Mouse (Mus musculus): Measurements from ENCODE around the gene Brd2. TPM values are rescaled to one million over a fixed set of nuclear protein-coding genes. Genes with fewer than 3 reads are reported as not detected.

The Brd2 gene
- polyA plus RNA-seq, 1 experiment from 2014 or later: 144 TPM

- H3K4me1 ChIP-seq (replicated peaks; ENCODE audit: control insufficient read depth, insufficient read depth, low read length): no peaks in the 10 kb centered on the region
- H3K9me3 ChIP-seq (ENCODE audit: control insufficient read depth, low read length): no peaks in the 10 kb centered on the region
- peak; percentile 71 for ATAC-seq (replicated peaks; ENCODE audit: low FRiP score, low TSS enrichment, low read depth)
- no peaks in the 10 kb centered on the region for H3K36me3 ChIP-seq (ENCODE audit: control insufficient read depth, insufficient read depth, low read length)
- H3K9ac ChIP-seq (ENCODE audit: low read length): no peak overlapping the region
- H3K4me3 ChIP-seq (ENCODE audit: low read depth, low read length): no peak overlapping the region
- no peak overlapping the region for H3K27ac ChIP-seq (ENCODE audit: low read depth)
- 27% methylated on average over 7 of the region's 7 CpGs for WGBS
- no peaks in the 10 kb centered on the region for H3K27me3 ChIP-seq (replicated peaks; ENCODE audit: control insufficient read depth, insufficient read depth, low read length)
- peak; percentile 80 for DNase-seq (ENCODE audit: low spot score)
- H3K4me2 ChIP-seq (ENCODE audit: low read length): peak overlapping the region; percentile 26; the same call in 1 of the 2 replicates
Measured at GRCm38 (mm10) chr17:34093199-34093874, 29.1 kb downstream of the Brd2 start.

- no peaks in the 10 kb centered on the region for H3K27me3 ChIP-seq (replicated peaks; ENCODE audit: control insufficient read depth, insufficient read depth, low read length)
- no peaks in the 10 kb centered on the region for H3K4me1 ChIP-seq (replicated peaks; ENCODE audit: control insufficient read depth, insufficient read depth, low read length)
- no peak within 1 kb of the TSS for H3K4me3 ChIP-seq (ENCODE audit: low read depth, low read length)
- no peak for ATAC-seq (replicated peaks; ENCODE audit: low FRiP score, low TSS enrichment, low read depth)
- no peak within 1 kb of the TSS for H3K4me2 ChIP-seq (ENCODE audit: low read length)
- no peaks in the 10 kb centered on the region for H3K9me3 ChIP-seq (ENCODE audit: control insufficient read depth, low read length)
- no peaks in the 10 kb centered on the region for H3K36me3 ChIP-seq (ENCODE audit: control insufficient read depth, insufficient read depth, low read length)
- H3K27ac ChIP-seq (ENCODE audit: low read depth): 0 out of 2 replicates have a peak within 1 kb of the TSS, but pooled peaks have one; percentile 2
- H3K9ac ChIP-seq (ENCODE audit: low read length): no peak within 1 kb of the TSS
- DNase-seq (ENCODE audit: low spot score): no peak
- WGBS: 33% methylated on average over 11 of the region's 11 CpGs
Measured at GRCm38 (mm10) chr17:34092197-34092875, 30.1 kb downstream of the Brd2 start, which contains the start of gene H2-Oa. TSS of gene H2-Oa (plus strand) at chr17:34092340.

GRCm38 (mm10) chr17:34090923-34091322 lies 31.5 kb downstream of the Brd2 start:
- DNase-seq (ENCODE audit: low spot score) (no peak), ATAC-seq (replicated peaks; ENCODE audit: low FRiP score, low TSS enrichment, low read depth) (no peak)
- Histone ChIP-seq H3K9me3 (ENCODE audit: control insufficient read depth, low read length) (no peaks in the 10 kb centered on the region), H3K27ac (ENCODE audit: low read depth) (no peak overlapping the region), H3K4me3 (ENCODE audit: low read depth, low read length) (no peak overlapping the region), H3K36me3 (ENCODE audit: control insufficient read depth, insufficient read depth, low read length) (no peaks in the 10 kb centered on the region), H3K9ac (ENCODE audit: low read length) (no peak overlapping the region), H3K4me1 (replicated peaks; ENCODE audit: control insufficient read depth, insufficient read depth, low read length) (no peaks in the 10 kb centered on the region), H3K4me2 (ENCODE audit: low read length) (no peak overlapping the region), H3K27me3 (replicated peaks; ENCODE audit: control insufficient read depth, insufficient read depth, low read length) (no peaks in the 10 kb centered on the region)
- 60% methylated on average over 7 of the region's 7 CpGs for WGBS

DNA sequence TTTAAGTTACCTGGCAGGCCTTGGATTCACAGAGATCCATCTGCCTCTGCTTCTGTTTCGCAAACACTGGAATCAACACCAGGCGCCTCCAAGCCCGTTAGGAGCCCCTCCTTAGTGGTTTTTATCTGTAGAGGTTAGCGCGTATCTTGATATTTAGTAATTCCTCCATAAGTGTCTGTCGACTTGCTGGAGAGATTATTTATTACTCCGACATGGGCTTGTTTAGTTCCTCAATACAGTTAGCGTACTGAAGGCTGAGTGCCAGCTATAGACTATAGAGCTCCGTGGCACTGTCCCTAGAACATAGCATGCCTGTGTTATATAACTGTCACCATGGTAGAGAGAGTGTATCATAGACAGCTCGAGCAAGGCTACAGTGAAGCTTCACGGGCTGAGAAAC lies 34.3 kb downstream of the Brd2 start:
- no peaks in the 10 kb centered on the region for H3K4me1 ChIP-seq (replicated peaks; ENCODE audit: control insufficient read depth, insufficient read depth, low read length)
- H3K9me3 ChIP-seq (ENCODE audit: control insufficient read depth, low read length): no peaks in the 10 kb centered on the region
- H3K36me3 ChIP-seq (ENCODE audit: control insufficient read depth, insufficient read depth, low read length): no peaks in the 10 kb centered on the region
- H3K4me3 ChIP-seq (ENCODE audit: low read depth, low read length): no peak overlapping the region
- DNase-seq (ENCODE audit: low spot score): no peak
- no peak overlapping the region for H3K27ac ChIP-seq (ENCODE audit: low read depth)
- H3K9ac ChIP-seq (ENCODE audit: low read length): no peak overlapping the region
- H3K27me3 ChIP-seq (replicated peaks; ENCODE audit: control insufficient read depth, insufficient read depth, low read length): no peaks in the 10 kb centered on the region
- WGBS: 54% methylated on average over 11 of the region's 11 CpGs
- no peak for ATAC-seq (replicated peaks; ENCODE audit: low FRiP score, low TSS enrichment, low read depth)
- no peak overlapping the region for H3K4me2 ChIP-seq (ENCODE audit: low read length)

GRCm38 (mm10) chr17:34087386-34087785 lies 35.0 kb downstream of the Brd2 start:
- no peaks in the 10 kb centered on the region for H3K9me3 ChIP-seq (ENCODE audit: control insufficient read depth, low read length)
- WGBS: 56% methylated on average over 2 of the region's 2 CpGs
- H3K27me3 ChIP-seq (replicated peaks; ENCODE audit: control insufficient read depth, insufficient read depth, low read length): no peaks in the 10 kb centered on the region
- no peak overlapping the region for H3K4me3 ChIP-seq (ENCODE audit: low read depth, low read length)
- H3K9ac ChIP-seq (ENCODE audit: low read length): no peak overlapping the region
- no peaks in the 10 kb centered on the region for H3K36me3 ChIP-seq (ENCODE audit: control insufficient read depth, insufficient read depth, low read length)
- H3K4me2 ChIP-seq (ENCODE audit: low read length): no peak overlapping the region
- ATAC-seq (replicated peaks; ENCODE audit: low FRiP score, low TSS enrichment, low read depth) (no peak), DNase-seq (ENCODE audit: low spot score) (no peak)
- H3K27ac ChIP-seq (ENCODE audit: low read depth): no peak overlapping the region
- H3K4me1 ChIP-seq (replicated peaks; ENCODE audit: control insufficient read depth, insufficient read depth, low read length): no peaks in the 10 kb centered on the region

GRCm38 (mm10) chr17:34083104-34083503 lies 39.3 kb downstream of the Brd2 start:
- Histone ChIP-seq H3K4me2 (ENCODE audit: low read length) (no peak overlapping the region; the same call in 1 of the 2 replicates), H3K4me3 (ENCODE audit: low read depth, low read length) (no peak overlapping the region), H3K36me3 (ENCODE audit: control insufficient read depth, insufficient read depth, low read length) (no peaks in the 10 kb centered on the region), H3K9ac (ENCODE audit: low read length) (no peak overlapping the region), H3K4me1 (replicated peaks; ENCODE audit: control insufficient read depth, insufficient read depth, low read length) (no peaks in the 10 kb centered on the region), H3K9me3 (ENCODE audit: control insufficient read depth, low read length) (0 out of 2 replicates have a peak, but pooled peaks cover 3% of the 10 kb centered on the region), H3K27ac (ENCODE audit: low read depth) (no peak overlapping the region), H3K27me3 (replicated peaks; ENCODE audit: control insufficient read depth, insufficient read depth, low read length) (no peaks in the 10 kb centered on the region)
- no peak for DNase-seq (ENCODE audit: low spot score)
- ATAC-seq (replicated peaks; ENCODE audit: low FRiP score, low TSS enrichment, low read depth): no peak
- 10% methylated on average over 8 of the region's 8 CpGs for WGBS

DNA sequence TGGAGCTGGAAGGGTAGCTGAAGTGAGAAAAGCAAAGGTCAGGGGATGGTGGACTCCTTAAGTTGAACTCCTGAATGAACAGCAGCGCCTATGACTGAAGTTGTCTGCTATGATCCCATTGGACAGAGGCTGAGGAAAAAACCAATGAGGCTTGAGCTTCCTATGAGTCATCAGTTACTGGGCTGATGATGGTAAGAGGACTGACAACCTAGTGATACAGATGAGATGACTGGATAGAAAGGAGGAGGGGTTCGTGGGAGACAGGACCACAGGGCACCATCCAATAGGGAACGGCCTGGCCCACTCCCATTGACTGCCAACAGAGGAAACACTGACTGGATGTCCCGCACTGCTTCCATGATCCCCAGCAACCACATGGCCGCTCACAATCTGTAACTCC lies 42.8 kb downstream of the Brd2 start:
- Histone ChIP-seq H3K9ac (ENCODE audit: low read length) (no peak overlapping the region), H3K9me3 (ENCODE audit: control insufficient read depth, low read length) (0 out of 2 replicates have a peak, but pooled peaks cover 3% of the 10 kb centered on the region), H3K27me3 (replicated peaks; ENCODE audit: control insufficient read depth, insufficient read depth, low read length) (peaks cover 22% of the 10 kb centered on the region), H3K36me3 (ENCODE audit: control insufficient read depth, insufficient read depth, low read length) (no peaks in the 10 kb centered on the region), H3K27ac (ENCODE audit: low read depth) (no peak overlapping the region), H3K4me1 (replicated peaks; ENCODE audit: control insufficient read depth, insufficient read depth, low read length) (no peaks in the 10 kb centered on the region), H3K4me3 (ENCODE audit: low read depth, low read length) (no peak overlapping the region), H3K4me2 (ENCODE audit: low read length) (no peak overlapping the region)
- ATAC-seq (replicated peaks; ENCODE audit: low FRiP score, low TSS enrichment, low read depth) (peak; percentile 74), DNase-seq (ENCODE audit: low spot score) (peak; percentile 55)
- 19% methylated on average over 5 of the region's 5 CpGs for WGBS

DNA sequence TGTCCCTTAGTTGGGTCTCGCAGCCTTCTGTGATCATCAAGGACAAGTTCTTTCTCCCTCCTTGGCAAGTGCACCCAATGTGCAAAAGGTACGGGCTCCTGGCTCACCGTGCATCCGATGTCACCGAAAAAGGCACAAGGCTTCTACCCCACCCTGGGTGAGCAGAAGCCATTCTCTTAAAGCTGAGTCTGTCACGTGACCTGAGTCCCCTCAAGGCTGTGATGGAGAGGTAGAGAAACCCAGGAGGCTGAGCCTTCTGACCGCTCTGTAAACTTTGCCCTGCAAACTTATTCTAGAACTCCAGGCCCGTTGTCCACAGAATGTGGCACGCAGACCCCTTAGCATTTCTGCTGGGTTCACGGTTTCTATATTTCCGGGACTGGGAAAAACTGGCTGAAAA lies 43.4 kb downstream of the Brd2 start:
- Histone ChIP-seq H3K36me3 (ENCODE audit: control insufficient read depth, insufficient read depth, low read length) (no peaks in the 10 kb centered on the region), H3K4me2 (ENCODE audit: low read length) (no peak overlapping the region), H3K4me3 (ENCODE audit: low read depth, low read length) (no peak overlapping the region), H3K9ac (ENCODE audit: low read length) (no peak overlapping the region), H3K27me3 (replicated peaks; ENCODE audit: control insufficient read depth, insufficient read depth, low read length) (peaks cover 22% of the 10 kb centered on the region), H3K27ac (ENCODE audit: low read depth) (no peak overlapping the region), H3K4me1 (replicated peaks; ENCODE audit: control insufficient read depth, insufficient read depth, low read length) (no peaks in the 10 kb centered on the region), H3K9me3 (ENCODE audit: control insufficient read depth, low read length) (0 out of 2 replicates have a peak, but pooled peaks cover 3% of the 10 kb centered on the region)
- ATAC-seq (replicated peaks; ENCODE audit: low FRiP score, low TSS enrichment, low read depth) (no peak), DNase-seq (ENCODE audit: low spot score) (no peak)
- 88% methylated on average over 11 of the region's 11 CpGs for WGBS
